Mouse (Mus musculus): ENCODE results near the gene Tyw1. TPM values are rescaled to one million over a fixed set of nuclear protein-coding genes. Genes with fewer than 3 reads are reported as not detected.

Gene Tyw1
- total and polyA plus RNA-seq, 3 experiments = 8.2 to 32.3 (median 25.8) TPM

DNA sequence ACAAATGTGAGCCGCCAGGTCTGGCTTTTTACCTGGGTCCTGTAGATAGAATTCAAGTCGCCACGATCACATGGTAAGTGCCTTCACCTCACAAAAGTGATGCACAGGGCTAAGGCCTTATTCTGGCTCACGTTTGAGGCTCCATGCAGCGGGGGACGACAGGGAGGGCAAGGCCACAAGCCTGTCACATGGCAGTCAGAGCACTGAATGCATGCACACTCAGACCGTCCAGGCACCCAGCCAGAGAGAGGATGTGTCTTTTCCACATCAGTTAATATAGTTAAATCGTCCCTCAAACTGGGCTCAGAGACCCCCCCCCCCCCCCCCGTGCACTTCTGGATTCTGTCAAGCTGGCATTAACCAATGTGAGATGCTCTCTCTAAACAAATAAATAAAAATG is 60.9 kb downstream of the Tyw1 start:
- DNase-seq = peak; percentile 82

DNA sequence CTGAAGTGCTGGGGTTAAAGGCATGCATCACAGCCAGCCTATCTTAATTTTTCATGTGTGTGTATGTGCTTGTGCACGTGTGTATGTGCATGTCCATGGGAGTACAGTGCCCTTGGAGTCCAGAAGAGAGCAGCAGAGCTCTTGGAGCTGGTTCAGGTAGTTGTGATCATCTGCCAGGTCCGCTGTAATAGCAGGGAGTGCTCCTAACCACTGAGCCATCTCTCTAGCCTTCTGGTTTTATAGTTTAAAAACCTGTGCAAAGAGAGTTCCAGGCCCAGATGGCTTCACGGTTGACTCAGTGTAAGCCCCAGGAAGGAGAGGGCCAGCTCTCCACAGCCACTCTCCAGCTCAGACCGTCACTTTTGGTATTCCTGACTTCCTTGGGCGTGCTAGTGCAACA is 64.4 kb downstream of the Tyw1 start:
- no peak for DNase-seq

DNA sequence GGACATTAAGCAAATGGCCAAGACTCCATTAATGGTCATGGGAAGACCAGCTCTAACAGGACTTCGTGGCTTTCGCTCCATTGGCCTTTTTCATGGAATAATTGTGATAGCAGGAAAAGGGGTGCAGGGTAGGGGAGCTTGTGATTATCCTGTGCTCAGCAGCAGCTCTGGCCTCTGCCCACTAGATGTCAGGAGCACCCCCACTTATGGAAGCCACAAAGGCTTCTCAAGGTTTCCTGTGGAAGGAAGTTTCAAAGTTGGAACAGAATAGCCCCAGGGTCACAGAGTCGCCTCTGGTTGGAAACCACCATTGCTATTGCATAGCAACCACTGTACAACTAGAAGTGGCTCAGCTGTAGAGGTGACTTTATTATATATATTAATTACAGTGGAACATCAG is 65.1 kb downstream of the Tyw1 start:
- DNase-seq = peak; percentile 65

DNA sequence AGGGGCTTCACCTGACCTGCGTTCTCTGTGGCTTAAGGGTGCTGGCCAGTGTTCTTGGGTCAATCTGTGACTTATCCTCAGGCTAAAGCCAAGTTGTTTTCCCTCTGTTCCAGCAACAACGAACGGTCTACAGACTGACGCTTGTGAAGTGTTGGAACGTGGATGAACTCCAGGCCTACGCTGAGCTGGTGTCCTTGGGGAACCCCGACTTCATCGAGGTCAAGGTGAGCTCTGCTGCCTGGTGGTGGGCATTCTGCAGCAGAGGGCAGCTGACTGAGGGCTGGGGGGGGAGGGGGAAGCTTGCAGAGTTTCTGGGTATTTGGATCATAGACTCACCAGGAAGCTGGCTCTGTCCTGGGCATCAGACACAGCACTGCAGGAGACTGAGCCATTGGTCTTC is 70.1 kb downstream of the Tyw1 start:
- peak; percentile 66 for DNase-seq

DNA sequence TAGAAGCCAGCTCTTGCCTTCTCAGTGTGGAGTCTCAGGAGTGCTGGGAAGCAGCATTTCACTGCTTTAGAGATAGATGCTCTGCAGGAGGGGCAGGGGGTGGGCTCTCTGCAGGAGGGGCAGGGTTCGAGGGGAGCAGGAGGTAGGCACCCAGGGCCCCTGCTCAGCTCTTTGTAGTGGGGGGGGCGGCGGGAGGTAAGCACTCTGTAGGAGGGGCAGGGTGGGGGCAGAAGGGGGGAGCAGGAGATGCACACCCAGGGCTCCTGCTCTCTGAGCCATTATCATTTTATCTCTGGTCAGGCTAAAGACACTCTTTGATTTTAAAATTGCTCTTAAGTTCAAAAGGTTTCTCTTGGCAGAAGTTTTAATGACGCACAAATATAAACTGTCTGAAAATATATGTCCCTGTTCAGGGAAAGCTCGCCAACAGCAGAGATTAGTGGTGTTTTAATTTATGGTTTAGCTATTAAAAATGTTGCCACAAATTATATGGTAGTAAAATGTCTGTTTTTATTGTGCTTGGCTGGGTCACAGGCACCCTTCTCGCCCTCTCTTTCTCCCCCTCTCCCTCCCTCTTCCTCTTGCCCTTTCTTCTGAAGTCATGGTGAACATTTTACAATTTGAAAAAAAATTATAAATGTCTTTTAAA is 72.3 kb downstream of the Tyw1 start:
- no peak for DNase-seq

DNA sequence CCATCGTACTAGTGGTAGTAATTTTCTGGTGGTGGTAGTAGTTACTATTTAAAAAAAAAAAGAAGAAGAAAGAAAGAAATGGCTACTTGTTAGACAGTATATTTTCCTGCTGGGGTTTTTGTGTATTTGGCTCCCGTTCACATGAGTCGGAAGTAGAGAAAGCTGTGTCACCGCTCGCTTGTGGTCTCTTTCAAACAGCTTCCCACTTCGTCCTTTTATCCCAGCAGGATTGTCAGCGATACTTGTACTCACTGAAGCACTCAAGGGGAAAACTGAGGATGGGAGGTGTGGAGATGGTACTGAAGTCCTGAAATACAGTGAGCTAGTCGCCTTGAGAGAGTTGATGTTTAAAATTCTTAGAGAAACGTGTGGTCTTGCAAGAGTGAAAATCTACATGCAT is 72.9 kb downstream of the Tyw1 start:
- no peak for DNase-seq

DNA sequence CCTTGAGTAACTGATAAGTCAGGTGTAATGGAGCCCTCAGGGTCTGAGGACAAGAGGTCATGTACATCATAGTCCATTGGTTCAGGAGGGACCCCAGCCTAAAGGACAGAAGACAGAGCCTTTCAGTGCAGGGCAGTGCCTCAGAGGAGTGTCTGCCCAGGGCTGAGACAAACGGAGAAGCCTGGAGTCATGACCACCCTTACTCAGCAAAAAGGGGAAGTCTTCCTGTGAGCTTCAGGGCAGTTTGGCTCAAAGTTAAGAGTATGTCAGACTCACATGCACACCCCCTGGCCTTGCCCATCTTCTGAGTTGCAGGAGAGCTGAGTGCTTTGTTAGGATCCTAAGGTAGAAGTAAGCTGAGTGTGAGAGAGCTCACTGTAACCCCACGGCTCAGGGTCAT is 74.5 kb downstream of the Tyw1 start:
- DNase-seq = no peak

DNA sequence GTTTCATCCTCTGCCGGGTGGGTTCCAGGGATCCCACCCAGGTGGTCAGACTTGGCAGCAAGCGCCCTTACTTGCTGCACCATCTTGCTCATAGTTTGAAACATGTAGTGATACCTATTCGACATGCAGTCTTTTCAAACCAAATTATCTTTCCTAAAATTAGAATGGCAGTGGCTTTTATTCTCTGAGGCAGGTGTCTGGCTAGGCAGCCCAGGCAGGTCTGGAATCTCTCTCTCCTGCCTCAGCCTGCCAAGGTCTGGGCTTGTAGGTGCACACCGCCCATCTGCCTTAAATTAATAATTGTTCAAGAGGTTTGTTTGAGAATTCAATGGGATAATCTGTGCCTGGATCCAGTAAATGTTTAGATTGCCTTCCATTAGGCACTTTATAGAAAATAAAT is 75.4 kb downstream of the Tyw1 start:
- no peak for DNase-seq

DNA sequence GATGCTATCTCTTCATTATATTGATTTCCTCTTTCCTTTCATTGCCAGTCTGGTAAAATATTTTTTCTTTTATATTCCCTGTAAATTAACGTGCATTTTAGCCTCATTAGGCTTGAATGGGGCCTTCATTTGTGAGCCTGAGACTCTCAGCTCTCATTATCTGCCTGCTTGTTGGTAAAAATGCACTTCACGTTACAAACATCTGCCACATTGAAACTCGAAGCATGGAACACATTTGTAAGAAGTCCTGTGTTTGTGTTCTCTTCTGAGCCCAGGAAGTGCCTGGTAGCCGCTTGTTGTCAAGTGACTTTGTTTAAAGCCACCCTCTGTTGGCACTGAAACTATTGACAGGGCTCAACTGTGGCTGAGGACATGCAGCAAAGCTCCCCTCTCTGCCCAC is 75.8 kb downstream of the Tyw1 start:
- DNase-seq = no peak

DNA sequence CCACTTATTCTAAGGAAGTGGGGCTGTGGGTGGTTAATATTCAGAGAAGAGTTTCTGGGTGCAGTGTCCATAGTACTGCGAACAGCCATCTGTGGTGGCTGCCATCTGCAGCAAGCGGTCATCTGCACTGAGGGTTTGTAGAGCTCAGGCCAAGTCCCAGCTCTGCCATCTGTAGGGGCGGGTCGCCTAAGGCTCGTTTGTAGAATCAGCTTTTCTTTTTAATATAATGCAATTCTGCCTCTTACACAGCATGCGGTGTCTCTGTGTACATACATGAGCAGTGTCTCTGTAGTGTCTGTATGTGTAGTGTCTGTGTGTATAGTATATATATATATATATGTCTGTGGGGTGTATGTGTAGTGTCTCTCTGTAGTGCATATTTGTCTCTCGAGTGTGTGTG is 78.1 kb downstream of the Tyw1 start:
- no peak for DNase-seq

DNA sequence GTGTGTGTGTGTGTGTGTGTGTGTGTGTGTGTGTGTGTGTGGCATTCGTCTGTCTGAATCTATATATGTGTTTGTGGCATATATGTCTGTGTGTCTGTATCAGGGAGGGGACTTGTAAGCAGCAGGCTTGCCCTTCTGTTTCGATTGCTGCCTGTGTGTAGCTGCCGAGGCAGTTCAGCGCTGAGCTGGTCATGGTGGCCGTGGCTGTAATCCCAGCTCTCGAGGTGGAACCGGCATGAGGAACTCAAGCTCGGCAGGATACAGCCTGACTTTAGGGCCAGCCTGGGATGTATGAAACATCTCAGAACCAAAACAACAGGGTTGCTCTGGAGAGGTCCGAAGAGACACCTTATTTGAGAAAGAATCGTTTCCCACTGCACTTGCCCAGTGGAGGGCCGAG is 78.6 kb downstream of the Tyw1 start:
- no peak for DNase-seq

DNA sequence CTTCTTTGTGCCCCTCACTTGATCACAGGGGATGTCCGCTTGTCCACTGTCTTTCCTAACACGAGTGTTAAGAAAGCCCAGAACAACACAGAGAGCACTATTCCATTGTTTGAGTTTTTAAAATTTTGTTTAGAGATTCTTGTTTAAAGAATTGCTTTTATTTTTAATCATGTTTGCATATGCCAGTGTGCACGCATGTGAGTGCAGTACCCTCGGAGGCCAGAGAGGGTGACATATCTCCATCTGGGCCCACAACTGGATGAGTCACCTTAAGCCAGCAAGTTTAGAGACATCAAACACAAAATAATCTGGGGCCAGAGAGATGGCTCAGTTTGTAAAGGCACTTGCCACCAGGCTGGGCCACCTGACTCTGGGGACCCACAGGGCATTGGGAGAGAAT is 80.0 kb downstream of the Tyw1 start:
- no peak for DNase-seq

DNA sequence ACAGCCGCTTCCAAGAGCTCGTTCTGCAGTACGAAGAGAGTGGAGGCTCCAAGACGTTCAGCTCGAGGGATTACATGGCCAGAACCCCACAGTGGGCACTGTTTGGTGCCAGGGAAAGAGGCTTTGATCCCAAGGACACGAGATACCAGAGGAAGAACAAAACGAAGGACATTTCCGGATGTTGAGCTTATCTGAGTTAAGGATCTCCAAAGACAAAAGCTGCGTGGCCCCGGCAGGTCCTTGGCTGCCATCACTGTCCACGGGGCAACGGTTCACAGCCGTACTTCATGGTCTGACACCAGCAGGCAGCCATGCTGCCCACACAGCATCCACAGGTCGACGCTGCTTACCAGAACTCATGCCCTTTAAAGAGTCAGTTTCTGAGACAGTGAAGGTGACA is 85.2 kb downstream of the Tyw1 start:
- DNase-seq = peak; percentile 65

DNA sequence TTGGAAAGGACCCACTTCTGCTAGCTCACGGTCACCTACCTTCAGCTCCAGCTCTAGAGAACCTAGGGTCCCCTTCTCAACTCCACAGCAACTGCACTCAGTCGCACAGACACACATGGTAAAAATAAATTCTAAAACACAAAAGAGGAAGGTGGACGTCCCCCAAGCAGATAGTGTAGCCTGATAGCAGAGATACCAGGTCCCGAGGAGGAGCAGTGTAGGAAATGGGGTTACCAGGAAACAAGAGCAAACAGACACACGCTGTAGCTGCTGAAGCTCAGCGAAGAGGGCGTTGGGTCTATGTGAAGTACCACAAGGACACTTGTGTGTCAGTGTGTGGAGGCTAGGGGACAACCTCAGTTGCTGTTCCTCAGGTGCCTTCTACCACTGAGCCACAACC is 89.6 kb downstream of the Tyw1 start:
- DNase-seq = no peak

DNA sequence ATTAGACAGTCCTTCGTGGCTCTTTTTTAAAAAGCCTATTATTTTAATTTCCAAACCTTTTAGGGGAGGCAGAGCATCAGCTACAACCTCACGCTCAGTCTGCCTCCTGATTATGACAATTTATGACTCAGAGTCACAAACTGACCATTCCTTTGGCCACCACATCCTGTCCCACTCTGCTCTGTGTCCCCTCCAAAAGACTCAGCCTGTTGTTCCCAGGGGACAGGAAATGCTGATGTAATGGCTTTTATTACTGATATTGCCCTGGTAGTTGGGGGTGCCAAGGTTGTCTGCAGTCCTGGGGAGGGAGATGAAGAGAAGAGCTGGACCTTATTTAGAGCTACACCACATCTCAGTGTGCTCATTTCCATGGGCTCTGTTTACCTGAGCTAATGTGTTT is 90.5 kb downstream of the Tyw1 start:
- DNase-seq = no peak

DNA sequence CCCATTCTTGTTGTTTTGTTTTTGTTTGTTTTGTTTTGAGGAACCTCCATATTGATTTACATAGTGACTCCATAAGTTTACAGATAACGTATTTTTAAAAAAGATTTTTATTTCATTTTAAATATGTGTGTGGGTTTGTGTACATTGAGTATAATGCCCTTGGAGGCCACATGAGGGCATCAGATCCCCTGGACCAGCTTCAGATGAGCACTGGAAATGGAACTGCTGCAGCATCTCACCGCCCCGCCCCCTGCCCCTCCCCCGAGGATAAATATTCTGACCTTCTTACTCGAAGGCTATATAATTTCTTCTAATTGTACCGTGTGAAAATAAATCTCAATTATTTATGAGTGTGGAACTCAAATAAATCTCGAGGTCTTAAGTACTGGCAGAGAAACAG is 99.8 kb downstream of the Tyw1 start:
- DNase-seq = no peak

DNA sequence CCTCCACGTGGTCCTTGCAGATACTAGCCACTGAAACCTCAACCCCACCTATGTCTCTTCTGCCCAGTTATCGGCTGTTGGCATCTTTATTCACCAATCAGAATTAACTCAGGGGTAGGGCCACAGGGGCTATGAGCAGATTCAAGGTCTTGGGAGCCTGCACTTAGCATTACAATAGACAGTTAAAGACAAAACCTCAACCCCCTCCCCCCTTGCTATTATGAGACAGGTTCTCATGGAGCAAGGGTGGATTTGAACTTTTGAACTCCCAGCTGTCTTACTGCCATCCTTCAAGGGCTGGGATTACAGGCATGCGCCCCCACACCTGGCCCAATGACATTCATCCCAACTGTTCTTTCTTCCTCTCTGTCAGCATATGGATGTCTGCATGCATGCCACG is 107.7 kb downstream of the Tyw1 start:
- DNase-seq = no peak

DNA sequence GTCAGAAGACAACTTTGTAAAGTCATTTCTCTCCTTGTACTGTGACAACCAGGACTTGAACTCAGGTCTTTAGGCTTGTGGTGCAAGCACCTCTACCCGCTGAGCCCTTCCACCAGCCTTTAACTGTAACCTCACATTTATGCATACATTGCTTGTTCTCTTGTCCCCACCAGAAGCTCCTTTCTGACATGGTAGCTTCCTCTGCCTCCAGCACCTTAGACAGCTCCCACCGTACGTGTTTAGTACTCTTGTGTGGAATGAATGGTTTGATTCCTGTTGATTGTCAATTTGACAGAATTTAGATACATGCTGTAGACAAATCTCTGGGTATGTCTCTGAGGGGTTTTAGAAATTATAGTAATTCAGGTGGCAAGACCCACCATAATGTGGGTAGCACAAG is 108.4 kb downstream of the Tyw1 start:
- no peak for DNase-seq

DNA sequence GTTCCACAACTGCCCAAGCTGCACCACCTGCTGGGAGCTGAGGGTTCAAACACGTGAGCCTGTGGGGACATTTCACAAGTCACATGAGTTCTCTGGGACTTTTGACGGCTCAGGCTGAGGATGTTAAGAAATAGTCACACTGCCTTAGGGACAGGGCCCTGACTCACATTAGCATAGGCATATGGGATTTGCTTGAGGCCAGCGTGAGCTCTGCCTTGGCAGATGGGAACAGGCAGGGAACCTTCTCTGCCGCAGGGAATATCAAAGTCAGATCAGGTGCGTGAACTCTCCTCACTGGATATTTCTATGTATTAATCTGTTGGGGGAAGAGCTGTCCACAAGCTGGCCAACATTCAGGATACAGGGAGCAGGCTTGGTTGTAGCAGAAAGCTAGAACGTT is 112.8 kb downstream of the Tyw1 start:
- DNase-seq = no peak

DNA sequence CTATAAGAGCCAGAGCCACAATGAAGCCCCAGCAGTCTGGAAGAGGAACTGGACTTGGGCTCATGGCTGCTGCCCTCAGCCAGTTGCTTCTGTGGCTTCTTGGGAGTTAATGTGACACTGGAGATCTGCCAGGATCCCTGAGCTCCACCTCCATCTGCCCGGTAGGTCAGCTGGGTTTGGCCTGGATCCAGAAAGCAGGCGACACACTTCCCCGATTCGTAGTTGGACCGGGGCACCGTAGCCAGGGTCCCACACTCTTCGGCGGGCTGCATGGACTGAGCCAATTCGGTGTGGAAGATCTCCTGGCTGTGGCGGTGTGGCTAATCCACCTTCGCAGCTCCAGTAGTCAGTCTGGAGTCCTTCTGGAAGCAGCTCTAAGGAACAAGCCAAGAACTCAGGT is 113.8 kb downstream of the Tyw1 start, which contains the start of gene Caln1:
Gene Caln1, plus strand, starts transcription at position 219 of the 400 bp plus-strand sequence.
- peak; percentile 69 for DNase-seq

DNA sequence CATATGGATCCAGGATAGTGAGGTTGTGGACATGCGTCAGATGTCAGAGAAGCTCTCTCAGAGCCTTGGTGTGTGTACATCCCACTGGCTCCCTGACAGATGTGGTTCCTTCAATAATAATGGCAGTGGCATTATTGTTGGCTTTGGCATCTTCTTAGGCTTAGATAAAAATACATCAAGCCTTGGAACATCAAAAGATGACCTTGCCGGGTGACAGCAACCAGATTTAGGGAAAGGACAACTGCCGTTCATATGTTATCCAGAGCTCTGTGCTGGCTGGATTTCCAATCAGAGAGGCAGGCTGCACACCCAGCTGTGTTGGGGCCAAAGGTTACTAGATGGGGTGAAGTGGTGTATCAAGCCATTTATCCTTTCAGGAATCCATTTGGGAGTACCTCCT is 120.0 kb downstream of the Tyw1 start:
- DNase-seq = peak; percentile 68

DNA sequence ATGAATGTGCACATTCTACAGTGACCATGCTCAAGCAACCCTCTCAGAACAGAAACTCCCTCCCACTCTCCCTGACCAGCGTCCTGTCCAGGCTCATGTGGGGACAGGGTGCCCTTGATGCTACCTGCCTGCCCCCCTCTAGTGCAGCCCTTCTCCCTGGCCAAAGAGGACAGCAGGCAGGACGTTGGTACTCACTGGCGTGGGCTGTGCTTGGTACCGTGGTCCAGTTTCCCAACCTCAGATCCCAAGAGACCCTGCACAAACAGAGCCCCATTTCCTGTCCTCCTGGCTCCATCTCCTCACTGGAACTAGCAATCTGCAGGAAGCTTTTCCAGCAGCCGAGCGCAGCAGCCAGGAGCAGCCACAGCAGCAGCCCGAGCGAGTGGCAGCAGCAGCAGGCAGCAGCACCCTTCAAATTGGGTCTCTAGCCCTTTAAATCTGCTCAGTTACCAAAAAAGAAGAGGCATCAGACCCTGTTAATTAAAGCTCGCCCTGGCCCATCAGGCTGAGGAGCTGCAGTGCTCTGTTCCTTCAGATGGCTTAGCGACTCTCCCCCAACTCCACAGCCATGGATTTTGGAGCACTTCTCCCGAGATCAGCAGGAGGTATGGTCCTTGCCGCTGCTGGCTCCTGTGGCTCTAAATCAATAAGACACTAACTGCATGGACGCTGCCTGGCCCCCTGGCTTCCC is 128.9 kb downstream of the Tyw1 start, which contains the start of gene A330070K13Rik:
Gene A330070K13Rik, minus strand, starts transcription at position 410 of the 691 bp plus-strand sequence.
- DNase-seq = no peak

DNA sequence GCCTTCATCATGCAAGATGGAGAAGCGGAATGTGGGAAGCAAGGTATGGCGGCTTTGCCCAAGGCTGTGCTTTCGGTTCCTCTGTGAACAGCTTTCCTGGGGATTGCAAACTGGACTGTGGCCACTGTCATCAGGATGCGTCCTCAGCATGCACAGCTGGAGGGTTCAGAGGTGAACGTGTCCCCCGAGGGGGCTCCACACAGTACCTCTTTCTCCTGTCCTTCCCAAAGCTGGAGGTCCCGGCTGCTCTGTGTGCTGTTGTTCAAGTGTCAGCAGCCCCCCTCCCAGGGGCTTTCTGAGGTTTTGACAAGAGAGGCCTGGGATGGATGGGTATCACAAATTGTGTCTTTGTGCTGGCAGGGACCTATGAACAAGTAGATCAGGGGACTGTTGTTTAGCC is 131.0 kb downstream of the Tyw1 start:
- no peak for DNase-seq

Data from adrenal gland, adult 2 months (tissue).